Mouse (Mus musculus): ENCODE data around the gene Ift22.

- TF ChIP-seq CTCF (IDR thresholded peaks at IDR 0.05; ENCODE audit: low read depth, low read length), result no peak
- no peak for TF ChIP-seq TAL1 (conservative IDR thresholded peaks at IDR 0.05; ENCODE audit: low read depth, low read length)
- no peak for TF ChIP-seq GATA1 (IDR thresholded peaks at IDR 0.05; ENCODE audit: borderline replicate concordance, low read length)
- no peak for TF ChIP-seq POLR2AphosphoS5 (IDR thresholded peaks at IDR 0.05; ENCODE audit: insufficient replicate concordance, low read depth, low read length)
Measured at GRCm38 (mm10) chr5:136918655-136919472, 10.9 kb downstream of the Ift22 start.

Data from G1E (cell line).